Mouse (Mus musculus) liver, embryonic 14.5 days (tissue): ENCODE measurements around the gene 4930518I15Rik. TPM values are rescaled to one million over a fixed set of nuclear protein-coding genes. Genes with fewer than 3 reads are reported as not detected.
A peak's percentile ranks its signal among the peaks of the same experiment; 100 is the strongest.

Source experiments
- ATAC-seq: fragments of 200-750 bp; cut with Nextera tagmentation; 2 replicates; pipeline ENCODE4 v1.8.0; 2017; ENCODE audit warnings: moderate number of reproducible peaks, mild to moderate bottlenecking, moderate library complexity; ENCODE audit not compliant: insufficient read depth
- DNase-seq, 3 experiments: peaks; one replicate each; pipeline ENCODE4 v3.0.0-alpha.2; 2012 to 2013; ENCODE audit warnings: low read depth in 3 of 3, low spot score in 3 of 3
- H3K27ac ChIP-seq: fragments of 300-500 bp; sonication (generic); 2 replicates; pipeline ENCODE4 v1.5.1; 2014; ENCODE audit warnings: moderate library complexity, mild to moderate bottlenecking, control low read depth, inconsistent platforms
- H3K27me3 ChIP-seq: fragments of 300-500 bp; sonication (generic); 2 replicates; pipeline ENCODE4 v1.6.1; 2014; ENCODE audit warnings: mild to moderate bottlenecking, low read length, moderate library complexity; ENCODE audit not compliant: control insufficient read depth, insufficient read depth
- H3K36me3 ChIP-seq: fragments of 300-500 bp; sonication (generic); replicated peaks from 2 replicates; pipeline ENCODE4 v1.6.1; 2014; ENCODE audit warnings: low read depth; ENCODE audit not compliant: control insufficient read depth, insufficient read depth
- H3K4me1 ChIP-seq, 2 experiments: fragments of 200-500 bp in 1 of 2; fragments of 300-500 bp in 1 of 2; sonication (generic) in 1 of 2; replicated peaks; 2 replicates each; pipeline ENCODE4 v1.6.1; 2012 to 2014; ENCODE audit warnings: antibody characterized with exemption in 1 of 2, inconsistent platforms in 1 of 2, low read length in 1 of 2; ENCODE audit not compliant: control insufficient read depth in 2 of 2, insufficient read depth in 2 of 2
- H3K4me2 ChIP-seq: fragments of 300-500 bp; sonication (generic); 2 replicates; pipeline ENCODE4 v1.6.1; 2014; ENCODE audit warnings: low read depth, mild to moderate bottlenecking, control low read depth, moderate library complexity
- H3K4me3 ChIP-seq, 2 experiments: fragments of 200-500 bp in 1 of 2; fragments of 300-500 bp in 1 of 2; sonication (generic) in 1 of 2; 2 replicates each; pipeline ENCODE4 v1.5.1; 2012 to 2014; ENCODE audit warnings: low read depth in 2 of 2, low read length in 2 of 2, mild to moderate bottlenecking in 2 of 2, control low read depth in 1 of 2, inconsistent platforms in 1 of 2, moderate library complexity in 1 of 2; ENCODE audit not compliant: insufficient read depth in 1 of 2
- H3K9ac ChIP-seq: fragments of 300-500 bp; sonication (generic); replicated peaks from 2 replicates; pipeline ENCODE4 v1.6.1; 2014; ENCODE audit warnings: mild to moderate bottlenecking, control low read depth, moderate library complexity
- H3K9me3 ChIP-seq: fragments of 300-500 bp; sonication (generic); 2 replicates; pipeline ENCODE4 v1.6.1; 2016; ENCODE audit warnings: low read length, mixed read lengths; ENCODE audit not compliant: control insufficient read depth
- CTCF ChIP-seq: IDR thresholded peaks from 2 replicates; pipeline ENCODE4 v1.5.1; 2016; ENCODE audit warnings: antibody characterized with exemption, low read depth, control low read depth
- EP300 ChIP-seq: IDR thresholded peaks from 2 replicates; pipeline ENCODE4 v1.6.1; 2016; ENCODE audit warnings: antibody characterized with exemption, low read depth
- WGBS: fragments of 180-500 bp; shearing (Covaris S2); extraction: QIAGEN DNeasy Blood & Tissue Kit; methylation state at CpG from one replicate; pipeline ENCODE4 v1.1.7; 2014; ENCODE audit not compliant: insufficient replicate concordance; 5-methylcytosine and 5-hydroxymethylcytosine counted together
- polyA plus RNA-seq, 2 experiments: library from polyadenylated mRNA; depleted of rRNA in 1 of 2; stranded (reverse) in 1 of 2; unstranded in 1 of 2; fragments of >200 nt; fragmentation: Nextera tagmentation in 1 of 2; extraction: Ambion mirVana in 1 of 2; gene quantifications; 2 replicates each; pipeline versions ENCODE4 v1.2.1 to v1.2.3; 2012 to 2014

4930518I15Rik gene
- polyA plus RNA-seq, 2 experiments, result 0.71 TPM

DNA sequence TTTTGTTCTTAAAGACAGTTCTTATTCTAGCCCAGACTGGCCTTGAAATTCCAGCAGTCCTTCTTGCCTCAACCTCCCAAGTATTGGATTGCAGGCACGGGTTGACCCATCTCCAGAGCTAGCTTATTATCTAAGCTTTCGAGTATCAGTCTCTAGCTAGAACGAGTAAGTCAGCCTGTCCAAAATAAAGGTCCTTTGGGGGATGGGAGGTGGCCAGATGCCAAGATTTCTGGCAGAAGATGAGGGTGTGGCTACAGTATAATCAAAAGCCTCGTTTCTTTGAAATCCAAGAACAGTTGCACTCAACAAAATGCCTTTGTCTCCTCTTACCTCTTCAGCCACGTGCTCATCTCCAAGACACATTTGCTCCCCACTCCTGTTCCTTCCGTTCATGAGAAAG is 12.8 kb upstream of the 4930518I15Rik start:
- Histone ChIP-seq H3K9me3 (no peaks in the 10 kb centered on the region), H3K4me3 (no peak overlapping the region), H3K4me1 (peaks cover 6 to 18% of the 10 kb centered on the region in 2 experiments), H3K27me3 (no peaks in the 10 kb centered on the region), H3K9ac (no peak overlapping the region), H3K36me3 (peaks cover 69% of the 10 kb centered on the region), H3K27ac (no peak overlapping the region), H3K4me2 (no peak overlapping the region)
- 39% methylated on average over 6 of the region's 6 CpGs for WGBS
- TF ChIP-seq EP300 (no peak), CTCF (no peak)
- ATAC-seq (no peak), DNase-seq (no peak)

DNA sequence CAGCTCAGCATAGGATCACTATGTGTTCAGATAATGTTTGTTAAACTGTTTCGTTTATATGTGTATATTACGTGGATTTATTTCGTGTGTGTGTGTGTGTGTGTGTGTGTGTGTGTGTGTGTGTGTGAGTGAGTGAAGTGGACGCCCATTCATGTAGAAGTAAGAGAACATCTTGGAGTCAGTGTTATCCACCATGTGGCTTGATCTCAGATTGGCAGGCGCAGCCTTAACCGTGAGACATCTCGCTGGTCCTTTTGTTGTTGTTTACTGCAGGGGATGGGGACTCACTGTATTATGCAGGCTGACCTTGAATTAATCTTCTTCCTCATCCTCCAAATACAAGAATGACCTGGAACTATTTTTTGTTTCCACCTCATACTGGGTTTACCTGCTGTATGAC is 11.8 kb upstream of the 4930518I15Rik start:
- H3K9me3 ChIP-seq, result no peaks in the 10 kb centered on the region
- DNase-seq (no peak), ATAC-seq (no peak)
- peaks cover 77% of the 10 kb centered on the region for H3K36me3 ChIP-seq
- peaks cover 7 to 21% of the 10 kb centered on the region in 2 experiments for H3K4me1 ChIP-seq
- no peak overlapping the region for H3K27ac ChIP-seq
- H3K4me2 ChIP-seq, result no peak overlapping the region
- TF ChIP-seq CTCF (no peak), EP300 (no peak)
- H3K27me3 ChIP-seq, result no peaks in the 10 kb centered on the region
- WGBS, result 75% methylated on average over 7 of the region's 7 CpGs
- no peak overlapping the region for H3K4me3 ChIP-seq
- no peak overlapping the region for H3K9ac ChIP-seq

DNA sequence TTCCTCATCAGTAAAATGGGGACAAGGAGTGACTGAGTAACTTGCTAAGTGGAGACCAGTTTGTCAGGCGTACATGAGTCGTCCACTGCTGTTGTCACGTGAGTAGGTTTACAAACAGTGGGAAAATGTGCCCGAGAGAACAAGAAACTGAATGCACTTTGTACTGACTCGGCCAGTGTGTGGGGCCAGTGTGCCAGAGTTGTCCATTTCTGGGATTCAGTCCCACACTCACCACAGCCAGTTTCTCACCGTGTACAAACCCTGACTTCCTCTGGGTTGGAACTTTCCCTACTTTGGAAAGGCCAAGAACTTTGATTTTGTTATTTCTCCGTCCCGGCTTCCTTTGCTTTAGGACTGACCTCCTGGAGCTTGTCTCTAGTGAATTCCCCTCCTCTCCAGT is 11.2 kb upstream of the 4930518I15Rik start:
- H3K4me3 ChIP-seq, result no peak overlapping the region
- DNase-seq, result no peak
- peaks cover 8 to 22% of the 10 kb centered on the region in 2 experiments for H3K4me1 ChIP-seq
- H3K36me3 ChIP-seq, result peaks cover 76% of the 10 kb centered on the region
- H3K9me3 ChIP-seq, result no peaks in the 10 kb centered on the region
- WGBS, result 75% methylated on average over 8 of the region's 8 CpGs
- no peak overlapping the region for H3K9ac ChIP-seq
- H3K4me2 ChIP-seq, result no peak overlapping the region
- no peaks in the 10 kb centered on the region for H3K27me3 ChIP-seq
- no peak for ATAC-seq
- TF ChIP-seq CTCF, result no peak
- no peak for TF ChIP-seq EP300
- no peak overlapping the region for H3K27ac ChIP-seq

DNA sequence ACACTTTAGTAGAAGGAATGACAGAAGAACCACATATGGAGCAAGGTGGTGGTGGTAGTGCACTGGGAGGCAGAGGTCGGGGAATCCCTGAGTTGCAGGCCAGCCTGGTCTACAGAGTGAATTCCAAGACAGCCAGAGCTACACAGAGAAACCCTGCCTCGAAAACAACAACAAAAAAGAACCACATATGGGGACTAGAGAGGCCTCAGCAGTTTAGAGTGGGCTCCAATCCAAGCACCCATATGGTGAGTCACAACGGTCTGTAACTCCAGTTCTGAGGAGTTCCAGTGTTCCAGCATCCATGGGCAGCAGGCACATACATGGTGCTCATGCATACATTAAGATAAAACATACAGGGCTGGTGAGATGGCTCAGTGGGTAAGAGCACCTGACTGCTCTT is 6.7 kb upstream of the 4930518I15Rik start:
- H3K27ac ChIP-seq, result peak overlapping the region; percentile 87
- peak overlapping the region; percentile 90 to 91 for H3K4me3 ChIP-seq
- TF ChIP-seq CTCF (no peak), EP300 (no peak)
- H3K4me2 ChIP-seq, result peak overlapping the region; percentile 74
- H3K9me3 ChIP-seq, result no peaks in the 10 kb centered on the region
- no peaks in the 10 kb centered on the region for H3K27me3 ChIP-seq
- H3K36me3 ChIP-seq, result peaks cover 41% of the 10 kb centered on the region
- peak overlapping the region; percentile 87 for H3K9ac ChIP-seq
- H3K4me1 ChIP-seq, result peaks cover 9 to 15% of the 10 kb centered on the region in 2 experiments
- WGBS, result 59% methylated on average over 3 of the region's 3 CpGs
- no peak for DNase-seq
- ATAC-seq, result no peak

DNA sequence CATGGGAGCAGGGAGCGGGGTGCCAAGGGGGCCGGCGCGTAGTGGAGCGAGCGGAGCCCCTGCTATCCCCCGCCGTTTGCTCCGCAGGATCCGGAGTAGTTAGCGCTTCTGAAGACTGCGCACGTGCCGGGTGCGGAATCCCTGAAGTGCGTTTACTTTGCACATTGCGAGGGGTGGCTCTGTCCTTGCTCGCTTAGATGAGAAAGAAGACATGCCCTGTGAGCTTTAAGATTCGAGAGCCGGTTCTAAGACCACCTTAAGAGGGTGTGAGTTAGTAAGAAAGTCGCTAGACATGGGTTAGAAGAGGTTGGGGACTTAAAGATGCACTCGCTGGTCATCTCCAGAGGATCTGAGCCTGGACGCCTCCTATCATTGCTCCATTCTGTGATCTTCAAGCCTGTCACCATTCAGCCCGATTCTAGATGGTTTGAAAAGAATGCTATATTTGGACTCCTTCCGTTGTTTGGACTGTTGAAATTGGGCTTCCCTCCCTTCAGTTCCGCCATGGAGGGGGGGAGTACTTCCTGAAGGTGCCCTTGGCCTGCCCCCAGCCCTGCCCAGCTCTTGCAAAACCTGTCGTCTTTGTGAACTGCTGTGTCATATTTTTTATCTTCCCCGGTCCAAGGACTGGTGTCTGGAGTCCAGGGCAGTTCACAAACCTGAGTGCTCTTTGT is 5.9 kb upstream of the 4930518I15Rik start:
- Histone ChIP-seq H3K36me3 (peaks cover 34% of the 10 kb centered on the region), H3K4me3 (peak overlapping the region; percentile 90 to 91), H3K9ac (peak overlapping the region; percentile 87), H3K4me1 (peaks cover 9 to 12% of the 10 kb centered on the region in 2 experiments), H3K27me3 (no peaks in the 10 kb centered on the region), H3K9me3 (no peaks in the 10 kb centered on the region), H3K4me2 (peak overlapping the region; percentile 74), H3K27ac (peak overlapping the region; percentile 87)
- peak; percentile 58 to 66 (median 61) for DNase-seq
- under 1% methylated on average over 28 of the region's 28 CpGs for WGBS
- no peak for TF ChIP-seq EP300
- no peak for TF ChIP-seq CTCF
- ATAC-seq, result peak; percentile 25; the same call in 1 of the 2 replicates
